Mouse (Mus musculus) midbrain, embryonic 11.5 days (tissue): ENCODE data around the gene Gsdme. TPM values are rescaled to one million over a fixed set of nuclear protein-coding genes. Genes with fewer than 3 reads are reported as not detected.

Experiments used
- ATAC-seq: fragments of 200-750 bp; cut with Nextera tagmentation; 2 replicates; pipeline ENCODE4 v1.8.0; 2017; ENCODE audit warnings: moderate TSS enrichment, moderate library complexity; ENCODE audit not compliant: low FRiP score
- DNase-seq: peaks from one replicate; pipeline ENCODE4 v3.0.0; 2015; ENCODE audit warnings: low spot score; ENCODE audit errors: missing footprints
- H3K27ac ChIP-seq: fragments of 300-500 bp; sonication (generic); 2 replicates; pipeline ENCODE4 v1.5.1; 2014; ENCODE audit warnings: low read depth, low read length
- H3K27me3 ChIP-seq: fragments of 300-500 bp; sonication (generic); 2 replicates; pipeline ENCODE4 v1.6.1; 2014; ENCODE audit warnings: mild to moderate bottlenecking, low read length, moderate library complexity, mixed read lengths; ENCODE audit not compliant: control insufficient read depth, insufficient read depth
- H3K36me3 ChIP-seq: fragments of 300-500 bp; sonication (generic); 2 replicates; pipeline ENCODE4 v1.6.1; 2014; ENCODE audit warnings: mild to moderate bottlenecking, low read length, moderate library complexity, mixed read lengths; ENCODE audit not compliant: control insufficient read depth, insufficient read depth
- H3K4me1 ChIP-seq: fragments of 300-500 bp; sonication (generic); 2 replicates; pipeline ENCODE4 v1.6.1; 2014; ENCODE audit warnings: low read length; ENCODE audit not compliant: control insufficient read depth, insufficient read depth
- H3K4me2 ChIP-seq: fragments of 300-500 bp; sonication (generic); 2 replicates; pipeline ENCODE4 v1.6.1; 2014; ENCODE audit warnings: mild to moderate bottlenecking, moderate library complexity
- H3K4me3 ChIP-seq: fragments of 300-500 bp; sonication (generic); 2 replicates; pipeline ENCODE4 v1.5.1; 2014; ENCODE audit warnings: low read depth, low read length
- H3K9ac ChIP-seq: fragments of 300-500 bp; sonication (generic); 2 replicates; pipeline ENCODE4 v1.6.1; 2014; ENCODE audit warnings: low read length
- H3K9me3 ChIP-seq: fragments of 300-500 bp; sonication (generic); 2 replicates; pipeline ENCODE4 v1.6.1; 2016; ENCODE audit warnings: low read length; ENCODE audit not compliant: control insufficient read depth
- WGBS: fragments of 180-500 bp; shearing (Covaris S2); extraction: QIAGEN DNeasy Blood & Tissue Kit; methylation state at CpG from one replicate; pipeline ENCODE4 v1.1.7; 2014; 5-methylcytosine and 5-hydroxymethylcytosine counted together
- polyA plus RNA-seq: library from polyadenylated mRNA; unstranded; fragments of >200 nt; fragmentation: Nextera tagmentation; extraction: Ambion mirVana; gene quantifications from 2 replicates; pipeline ENCODE4 v1.2.1, GENCODE M21; 2014

Gsdme gene
- polyA plus RNA-seq, 1 experiment from 2014 or later, result 52.9 TPM

DNA sequence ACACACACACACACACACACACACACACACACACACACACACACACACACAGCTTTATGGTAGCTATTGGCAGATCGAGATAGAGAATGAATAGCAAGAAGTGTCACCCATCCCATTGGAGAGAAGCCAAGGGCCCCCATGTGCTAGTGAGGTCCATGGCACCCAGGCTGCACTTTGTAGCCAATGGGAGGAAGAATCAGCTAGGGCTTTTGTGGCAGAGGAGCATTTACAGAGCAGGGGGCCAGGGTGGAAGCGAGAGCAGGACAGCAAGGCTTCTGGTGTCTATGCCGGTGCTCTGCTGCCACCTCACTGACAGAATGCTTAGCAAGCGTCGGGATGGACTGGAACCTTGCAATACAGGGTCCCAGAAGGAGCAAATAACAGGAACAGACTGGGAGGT, 8.3 kb downstream of the Gsdme start:
- H3K4me3 ChIP-seq, result no peak overlapping the region
- DNase-seq, result no peak
- no peaks in the 10 kb centered on the region for H3K9me3 ChIP-seq
- H3K27me3 ChIP-seq, result no peaks in the 10 kb centered on the region
- H3K27ac ChIP-seq, result no peak overlapping the region
- no peaks in the 10 kb centered on the region for H3K36me3 ChIP-seq
- no peaks in the 10 kb centered on the region for H3K4me1 ChIP-seq
- H3K4me2 ChIP-seq, result no peak overlapping the region
- ATAC-seq, result no peak
- WGBS, result 75% methylated on average over 5 of the region's 5 CpGs
- no peak overlapping the region for H3K9ac ChIP-seq

DNA sequence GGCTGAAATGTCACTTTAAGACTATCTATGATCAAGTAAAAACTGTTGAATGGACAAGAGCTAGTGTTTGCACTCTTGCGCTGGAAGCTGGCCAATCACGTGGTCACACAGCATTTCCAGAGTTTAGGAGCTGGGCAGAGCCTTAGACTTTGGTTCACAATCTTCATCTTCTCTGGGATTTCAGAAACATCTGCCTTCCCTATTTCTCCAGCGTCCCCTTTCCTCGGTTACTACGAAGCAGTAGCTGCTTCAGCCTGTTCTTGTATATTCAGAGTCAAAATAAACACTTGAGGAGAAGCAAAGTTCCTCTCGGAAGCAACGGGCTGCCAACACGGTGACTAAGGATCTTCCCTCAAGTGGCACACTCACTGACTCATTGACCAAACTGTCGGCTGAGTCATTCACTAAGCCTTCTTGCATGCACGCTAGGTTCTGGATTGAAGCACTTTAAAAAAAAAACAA, 8.9 kb downstream of the Gsdme start:
- DNase-seq (no peak), ATAC-seq (no peak)
- Histone ChIP-seq H3K4me1 (no peaks in the 10 kb centered on the region), H3K9me3 (no peaks in the 10 kb centered on the region), H3K4me3 (no peak overlapping the region), H3K27me3 (no peaks in the 10 kb centered on the region), H3K27ac (no peak overlapping the region), H3K9ac (no peak overlapping the region), H3K36me3 (no peaks in the 10 kb centered on the region), H3K4me2 (no peak overlapping the region)
- 76% methylated on average over 10 of the region's 10 CpGs for WGBS

DNA sequence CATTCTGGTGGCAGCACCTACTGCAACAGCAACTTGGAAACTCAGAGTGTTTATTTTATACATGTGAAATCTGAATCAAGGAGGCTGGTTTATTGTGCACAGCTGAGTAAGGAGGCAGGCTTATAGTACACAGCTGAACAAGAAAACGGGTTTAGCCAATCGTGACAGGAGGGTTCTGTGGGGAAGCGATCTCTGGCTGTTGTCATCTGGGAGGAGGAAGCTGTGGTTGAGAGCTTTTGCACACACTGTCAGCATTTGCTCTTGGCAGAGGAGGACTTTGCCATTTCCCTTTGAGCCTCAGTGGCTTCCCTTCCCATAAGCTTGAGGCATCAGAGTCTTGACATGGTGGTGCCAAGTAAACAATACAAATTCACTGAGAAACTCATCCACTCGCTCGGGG, 11.0 kb downstream of the Gsdme start:
- Histone ChIP-seq H3K4me1 (no peaks in the 10 kb centered on the region), H3K4me2 (no peak overlapping the region), H3K27ac (no peak overlapping the region), H3K9ac (no peak overlapping the region), H3K9me3 (no peaks in the 10 kb centered on the region), H3K4me3 (no peak overlapping the region), H3K36me3 (no peaks in the 10 kb centered on the region), H3K27me3 (no peaks in the 10 kb centered on the region)
- DNase-seq, result no peak
- WGBS, result 84% methylated on average over 5 of the region's 5 CpGs
- no peak for ATAC-seq

DNA sequence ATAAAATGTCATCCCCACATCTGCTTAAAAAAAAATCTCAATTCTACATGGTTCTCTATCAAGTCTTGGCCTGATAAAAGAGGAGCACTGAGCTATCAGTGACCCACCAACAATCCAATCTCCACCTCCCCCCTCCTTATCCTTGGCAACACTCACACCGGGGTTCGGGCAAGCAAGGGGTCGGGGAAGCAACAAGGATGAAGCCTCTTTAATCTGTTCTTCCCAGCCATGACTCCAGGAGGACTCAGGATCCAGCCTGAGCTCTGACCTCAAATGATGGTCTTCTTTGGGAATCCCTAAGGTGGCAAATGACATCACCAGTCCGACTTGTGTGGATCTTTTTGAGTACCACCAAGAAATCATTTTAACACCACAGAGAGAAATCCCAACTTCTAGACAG, 15.9 kb downstream of the Gsdme start:
- Histone ChIP-seq H3K4me2 (no peak overlapping the region), H3K27ac (no peak overlapping the region), H3K27me3 (no peaks in the 10 kb centered on the region), H3K4me1 (no peaks in the 10 kb centered on the region), H3K9me3 (no peaks in the 10 kb centered on the region), H3K9ac (no peak overlapping the region), H3K36me3 (no peaks in the 10 kb centered on the region), H3K4me3 (no peak overlapping the region)
- no peak for DNase-seq
- 89% methylated on average over 4 of the region's 4 CpGs for WGBS
- no peak for ATAC-seq

DNA sequence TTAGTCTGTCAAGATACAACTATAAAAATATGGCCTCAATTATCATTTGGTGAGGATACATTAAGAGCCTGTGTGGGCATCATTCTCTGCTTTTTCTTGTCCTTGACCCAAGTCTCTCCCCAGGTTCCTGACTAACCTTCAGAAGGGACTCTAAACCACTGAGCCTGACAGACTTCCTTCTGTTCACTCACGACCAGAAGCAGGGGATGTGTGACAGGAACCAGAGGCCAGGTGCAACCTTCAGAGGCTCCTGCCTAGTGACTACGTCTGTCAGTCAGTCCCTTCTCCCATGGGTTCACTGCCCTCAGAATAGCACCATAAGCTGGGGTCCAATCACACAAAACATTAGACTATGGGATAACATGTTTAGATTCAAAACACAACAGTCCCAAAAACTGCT, 16.3 kb downstream of the Gsdme start:
- no peak overlapping the region for H3K27ac ChIP-seq
- H3K4me2 ChIP-seq, result no peak overlapping the region
- DNase-seq (no peak), ATAC-seq (no peak)
- no peaks in the 10 kb centered on the region for H3K36me3 ChIP-seq
- H3K27me3 ChIP-seq, result no peaks in the 10 kb centered on the region
- H3K4me1 ChIP-seq, result no peaks in the 10 kb centered on the region
- H3K4me3 ChIP-seq, result no peak overlapping the region
- H3K9ac ChIP-seq, result no peak overlapping the region
- H3K9me3 ChIP-seq, result no peaks in the 10 kb centered on the region
- 73% methylated on average over 2 of the region's 2 CpGs for WGBS

DNA sequence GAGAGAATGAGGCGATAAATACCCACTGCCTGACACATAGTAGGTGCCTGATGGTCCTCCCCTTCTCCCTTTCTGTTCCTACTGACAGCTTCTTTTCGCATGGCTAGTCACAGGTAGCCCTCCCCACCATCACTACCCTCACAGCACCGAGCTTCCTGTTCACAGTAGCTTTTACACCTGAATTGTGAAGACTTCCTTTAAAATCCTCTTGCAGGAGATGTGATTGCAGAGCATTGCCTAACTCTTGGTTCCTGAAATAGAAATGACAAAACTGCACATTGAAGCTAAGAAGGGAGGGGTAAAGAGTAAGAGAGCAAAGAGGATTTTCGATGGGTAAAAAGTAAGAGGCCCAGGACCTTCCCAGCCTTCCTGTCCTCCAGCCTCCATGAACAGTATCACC, 18.7 kb downstream of the Gsdme start:
- no peak overlapping the region for H3K27ac ChIP-seq
- no peak overlapping the region for H3K4me2 ChIP-seq
- no peak for DNase-seq
- H3K4me1 ChIP-seq, result no peaks in the 10 kb centered on the region
- H3K9ac ChIP-seq, result no peak overlapping the region
- H3K4me3 ChIP-seq, result no peak overlapping the region
- no peaks in the 10 kb centered on the region for H3K9me3 ChIP-seq
- ATAC-seq, result no peak
- H3K27me3 ChIP-seq, result no peaks in the 10 kb centered on the region
- H3K36me3 ChIP-seq, result no peaks in the 10 kb centered on the region
- 80% methylated on average over 4 of the region's 4 CpGs for WGBS

DNA sequence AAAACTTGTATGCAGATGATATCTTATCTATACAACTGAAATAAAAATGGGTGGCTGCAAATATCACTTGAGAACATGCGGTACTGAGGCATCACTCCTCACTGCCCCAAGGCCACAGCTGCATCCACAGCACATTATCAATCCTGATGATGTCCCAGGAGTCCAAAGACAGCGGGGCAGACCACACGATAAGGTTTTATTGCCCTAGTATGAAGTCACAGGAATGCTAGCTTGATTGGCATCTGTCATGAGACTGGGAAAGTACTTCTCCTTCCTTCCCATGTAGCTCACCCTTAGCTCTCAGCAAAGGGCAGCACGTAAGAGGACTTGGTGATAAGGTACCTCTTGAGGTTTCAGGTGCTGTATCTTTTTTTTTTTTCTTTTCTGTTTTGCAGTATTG, 19.5 kb downstream of the Gsdme start:
- no peak overlapping the region for H3K4me2 ChIP-seq
- ATAC-seq, result no peak

DNA sequence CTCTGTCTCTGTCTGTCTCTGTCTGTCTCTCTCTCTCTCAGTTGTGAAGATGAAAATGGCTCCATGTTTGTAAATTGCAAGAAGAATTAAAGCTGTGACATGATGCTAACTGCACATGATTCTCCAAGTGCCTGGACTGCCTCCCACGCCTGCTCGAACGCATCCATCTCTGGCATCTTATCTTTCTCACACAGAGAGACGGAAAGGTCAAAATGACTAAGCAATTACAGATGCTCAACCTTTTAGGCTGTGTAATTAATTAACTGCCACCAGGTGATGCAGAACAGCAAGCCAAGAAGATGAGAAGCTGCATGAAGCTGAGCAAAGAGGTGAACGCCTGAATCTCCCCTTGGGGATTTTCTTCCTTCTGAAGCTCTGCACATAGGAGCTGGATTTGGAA, 23.2 kb downstream of the Gsdme start:
- peak; percentile 19 for DNase-seq
- Histone ChIP-seq H3K27me3 (no peaks in the 10 kb centered on the region), H3K4me3 (no peak overlapping the region), H3K27ac (no peak overlapping the region), H3K4me2 (no peak overlapping the region), H3K4me1 (no peaks in the 10 kb centered on the region), H3K9me3 (no peaks in the 10 kb centered on the region), H3K9ac (no peak overlapping the region), H3K36me3 (no peaks in the 10 kb centered on the region)
- 82% methylated on average over 5 of the region's 5 CpGs for WGBS
- ATAC-seq, result no peak

More for the DNA sequence above, 19.5 kb downstream of the Gsdme start:
- DNase-seq, result peak; percentile 57
- Histone ChIP-seq H3K9me3 (no peaks in the 10 kb centered on the region), H3K4me3 (no peak overlapping the region), H3K4me1 (no peaks in the 10 kb centered on the region), H3K36me3 (no peaks in the 10 kb centered on the region), H3K27me3 (no peaks in the 10 kb centered on the region), H3K27ac (no peak overlapping the region), H3K9ac (no peak overlapping the region)
- 82% methylated on average over 4 of the region's 4 CpGs for WGBS

DNA sequence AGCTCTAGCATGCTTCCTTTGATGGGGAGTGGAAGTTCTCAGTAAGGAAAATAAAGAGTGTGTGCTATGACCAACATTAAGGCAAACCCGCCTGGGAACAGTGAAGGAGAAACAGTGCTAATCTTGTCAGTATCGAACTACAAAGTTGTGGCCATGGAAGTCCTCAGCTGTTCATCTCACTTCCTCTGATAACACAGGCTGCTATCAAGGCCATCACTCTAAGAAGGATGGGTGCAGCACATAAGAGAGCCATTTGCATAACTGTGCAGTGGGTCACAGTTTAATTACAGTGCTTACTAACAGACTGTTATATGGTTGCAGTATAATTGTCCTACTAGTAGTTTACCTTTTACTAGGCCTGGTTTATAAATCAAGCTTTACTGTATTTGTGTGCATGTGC, 23.8 kb downstream of the Gsdme start:
- Histone ChIP-seq H3K36me3 (no peaks in the 10 kb centered on the region), H3K27ac (no peak overlapping the region), H3K9me3 (no peaks in the 10 kb centered on the region), H3K9ac (no peak overlapping the region), H3K4me3 (no peak overlapping the region), H3K27me3 (no peaks in the 10 kb centered on the region), H3K4me1 (no peaks in the 10 kb centered on the region), H3K4me2 (no peak overlapping the region)
- ATAC-seq (no peak), DNase-seq (peak; percentile 65)
- WGBS, result 97% methylated on average over 2 of the region's 2 CpGs

DNA sequence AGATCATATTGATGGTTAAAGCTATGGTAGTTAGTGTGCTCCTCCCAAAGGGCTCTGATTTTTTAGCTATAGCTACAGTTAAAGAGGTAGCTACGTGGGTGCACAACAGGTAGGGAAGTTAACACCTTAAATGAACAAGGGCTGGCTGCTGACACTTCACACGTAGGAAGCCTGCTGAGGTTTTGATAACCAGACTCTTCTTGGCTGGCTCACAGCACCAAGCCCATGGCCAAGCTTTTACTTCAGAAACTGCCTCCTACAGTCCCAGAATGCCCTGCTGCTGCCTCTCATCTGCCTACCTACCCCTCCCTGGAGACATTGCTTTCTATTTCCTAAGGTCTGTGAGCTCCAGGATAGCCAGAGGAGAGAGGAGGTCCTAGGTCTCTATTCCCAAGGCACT, 25.7 kb downstream of the Gsdme start:
- no peaks in the 10 kb centered on the region for H3K9me3 ChIP-seq
- H3K27me3 ChIP-seq, result no peaks in the 10 kb centered on the region
- H3K36me3 ChIP-seq, result no peaks in the 10 kb centered on the region
- H3K9ac ChIP-seq, result no peak overlapping the region
- WGBS, result 78% methylated on average over 2 of the region's 2 CpGs
- ATAC-seq (no peak), DNase-seq (peak; percentile 33)
- H3K4me2 ChIP-seq, result no peak overlapping the region
- no peaks in the 10 kb centered on the region for H3K4me1 ChIP-seq
- no peak overlapping the region for H3K27ac ChIP-seq
- H3K4me3 ChIP-seq, result no peak overlapping the region
